Mouse (Mus musculus): ENCODE measurements at regions not wholly inside any gene's neighbourhood (a gene's known extent, or its start where the extent isn't known, plus 50 kb on each side); places are given as distances from the start of the nearest gene placed in this dataset.

DNA sequence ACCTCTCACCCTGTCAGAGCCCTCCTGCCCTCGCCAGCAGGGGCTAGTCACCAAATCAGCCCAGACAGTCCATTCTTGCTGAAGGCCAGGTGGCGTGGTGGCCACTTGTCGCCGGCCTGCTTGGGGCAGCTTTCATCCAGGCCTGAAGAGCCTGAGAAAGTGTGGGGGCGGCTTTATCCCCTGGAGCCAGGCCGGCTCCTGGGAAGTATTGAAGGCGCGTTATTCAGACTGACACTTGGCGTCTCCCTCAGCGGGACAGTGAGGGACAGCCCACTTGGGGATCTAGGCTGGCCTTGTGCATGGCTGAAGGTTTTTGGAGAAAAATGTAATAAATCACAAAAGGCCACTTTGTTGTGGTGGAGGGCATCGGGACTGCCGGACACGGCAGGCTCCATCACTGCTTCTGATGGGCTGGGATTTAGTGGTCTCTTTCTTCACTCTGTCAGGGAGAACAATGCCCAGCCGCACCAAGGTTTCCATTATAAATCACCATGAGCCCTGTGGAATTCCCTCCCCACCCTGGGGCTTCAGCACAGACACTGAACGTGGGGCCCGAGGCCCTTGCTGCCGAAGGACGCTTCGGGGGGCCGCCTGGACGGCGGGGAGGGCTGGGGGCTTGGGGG lies 75.8 kb upstream of the Ccnd1 start:
- Histone ChIP-seq H3K4me3 (no peak overlapping the region), H3K4me1 (no peaks in the 10 kb centered on the region; the same call in 1 of the 2 replicates), H3K9ac (no peak overlapping the region), H3K27me3 (replicated peaks) (0 out of 2 replicates have a peak, but pooled peaks cover 3% of the 10 kb centered on the region), H3K36me3 (no peaks in the 10 kb centered on the region), H3K27ac (replicated peaks) (no peak overlapping the region), H3K4me2 (no peak overlapping the region), H3K9me3 (no peaks in the 10 kb centered on the region)
- WGBS, result 56% methylated on average over 22 of the region's 22 CpGs
- no peak for ATAC-seq (ENCODE audit: extremely low read depth, insufficient number of reproducible peaks, low FRiP score, low TSS enrichment)

- Histone ChIP-seq H3K4me1 (no peaks in the 10 kb centered on the region; the same call in 1 of the 2 replicates), H3K27ac (replicated peaks) (no peak overlapping the region), H3K9me3 (no peaks in the 10 kb centered on the region), H3K4me3 (no peak overlapping the region), H3K27me3 (replicated peaks) (0 out of 2 replicates have a peak, but pooled peaks cover 5% of the 10 kb centered on the region), H3K9ac (no peak overlapping the region), H3K4me2 (no peak overlapping the region), H3K36me3 (no peaks in the 10 kb centered on the region)
- no peak for ATAC-seq (ENCODE audit: extremely low read depth, insufficient number of reproducible peaks, low FRiP score, low TSS enrichment)
- 56% methylated on average over 4 of the region's 4 CpGs for WGBS
Measured at GRCm38 (mm10) chr7:145010757-145011156, 71.0 kb upstream of the Ccnd1 start.

GRCm38 (mm10) chr7:145010004-145010403 lies 70.3 kb upstream of the Ccnd1 start:
- H3K4me3 ChIP-seq, result no peak overlapping the region
- H3K4me1 ChIP-seq, result no peaks in the 10 kb centered on the region
- no peak; the same call in 1 of the 2 replicates for ATAC-seq (ENCODE audit: extremely low read depth, insufficient number of reproducible peaks, low FRiP score, low TSS enrichment)
- 46% methylated on average over 3 of the region's 3 CpGs for WGBS
- H3K27ac ChIP-seq (replicated peaks), result no peak overlapping the region
- 0 out of 2 replicates have a peak, but pooled peaks cover 5% of the 10 kb centered on the region for H3K27me3 ChIP-seq (replicated peaks)
- H3K36me3 ChIP-seq, result no peaks in the 10 kb centered on the region
- H3K9me3 ChIP-seq, result no peaks in the 10 kb centered on the region
- H3K9ac ChIP-seq, result no peak overlapping the region
- no peak overlapping the region for H3K4me2 ChIP-seq

DNA sequence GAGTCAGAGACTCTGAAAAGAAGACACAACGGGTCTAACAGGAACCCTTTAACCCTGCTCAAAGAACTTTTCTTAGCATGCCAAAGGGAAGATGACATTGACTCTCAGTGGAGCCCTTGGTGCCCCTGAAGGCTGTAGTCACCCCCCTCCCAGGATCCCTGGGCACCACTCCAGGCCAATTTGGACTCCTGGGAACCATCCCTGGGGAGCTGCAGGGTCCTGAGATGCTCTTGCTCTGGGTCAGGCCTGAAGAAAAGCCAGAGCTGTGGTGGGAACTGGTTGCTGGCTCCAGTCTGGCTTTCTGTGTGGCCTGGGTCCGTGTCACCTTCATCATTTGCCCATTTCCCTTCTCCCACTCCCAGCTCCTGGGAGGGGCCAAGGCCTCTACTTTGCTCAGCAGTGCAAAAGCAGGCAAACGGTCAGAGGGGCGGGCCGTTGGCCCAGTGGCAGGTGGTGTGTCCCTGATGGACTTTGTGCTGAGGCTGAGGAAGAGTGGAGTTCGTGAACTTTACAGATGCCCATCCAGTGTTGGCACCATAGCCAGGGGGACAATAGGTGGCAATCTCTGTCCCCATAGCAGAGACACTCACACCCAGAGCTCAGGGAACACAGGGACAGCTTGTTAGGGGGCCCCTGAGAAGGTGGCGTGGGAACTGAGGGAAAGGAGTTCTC lies 69.1 kb upstream of the Ccnd1 start:
- no peak for ATAC-seq (ENCODE audit: extremely low read depth, insufficient number of reproducible peaks, low FRiP score, low TSS enrichment)
- Histone ChIP-seq H3K36me3 (no peaks in the 10 kb centered on the region), H3K9me3 (no peaks in the 10 kb centered on the region), H3K27me3 (replicated peaks) (0 out of 2 replicates have a peak, but pooled peaks cover 5% of the 10 kb centered on the region), H3K9ac (no peak overlapping the region), H3K4me1 (no peaks in the 10 kb centered on the region), H3K27ac (replicated peaks) (no peak overlapping the region), H3K4me2 (no peak overlapping the region), H3K4me3 (no peak overlapping the region)
- WGBS, result 59% methylated on average over 7 of the region's 7 CpGs

- no peaks in the 10 kb centered on the region for H3K9me3 ChIP-seq
- H3K4me3 ChIP-seq, result no peak overlapping the region
- WGBS, result 67% methylated on average over 2 of the region's 2 CpGs
Measured at GRCm38 (mm10) chr7:145007216-145007615, 67.5 kb upstream of the Ccnd1 start.

DNA sequence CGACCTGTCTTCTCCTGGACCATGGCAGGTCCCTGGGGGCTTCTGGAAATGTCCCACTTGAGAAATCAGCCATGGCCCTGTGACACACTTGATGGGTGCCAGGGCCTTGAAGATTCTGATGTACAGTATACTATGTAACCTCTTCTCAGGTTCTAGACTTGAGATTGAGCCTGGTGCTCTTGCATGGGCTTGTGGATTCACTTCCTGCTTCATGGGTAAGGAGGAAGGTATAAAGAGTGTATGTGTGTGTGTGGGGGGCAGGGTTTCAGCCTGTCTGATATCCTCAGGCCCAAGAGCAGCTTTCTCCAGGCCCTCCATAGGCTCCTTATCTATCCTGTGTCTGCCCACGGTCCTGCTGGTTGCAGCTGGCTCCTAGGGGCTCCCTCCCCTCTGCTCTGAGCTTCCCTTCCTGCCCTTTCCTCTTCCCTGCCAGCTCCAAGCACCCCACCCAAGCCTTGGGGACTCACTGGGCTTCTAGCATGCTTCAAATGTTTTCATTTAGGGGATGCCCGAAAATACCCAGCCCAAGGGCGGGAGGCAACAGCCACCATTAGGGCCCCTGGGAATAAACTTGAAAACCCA lies 61.9 kb upstream of the Ccnd1 start:
- H3K4me2 ChIP-seq, result no peak overlapping the region
- no peak overlapping the region for H3K4me3 ChIP-seq
- H3K4me1 ChIP-seq, result peaks cover 37% of the 10 kb centered on the region
- H3K36me3 ChIP-seq, result no peaks in the 10 kb centered on the region
- WGBS, result 38% methylated on average over 4 of the region's 4 CpGs
- H3K27ac ChIP-seq (replicated peaks), result no peak overlapping the region
- no peak overlapping the region for H3K9ac ChIP-seq
- H3K9me3 ChIP-seq, result no peaks in the 10 kb centered on the region
- ATAC-seq (ENCODE audit: extremely low read depth, insufficient number of reproducible peaks, low FRiP score, low TSS enrichment), result no peak
- no peaks in the 10 kb centered on the region for H3K27me3 ChIP-seq (replicated peaks)

More at GRCm38 (mm10) chr7:145007216-145007615, 67.5 kb upstream of the Ccnd1 start:
- no peak overlapping the region for H3K27ac ChIP-seq (replicated peaks)
- no peaks in the 10 kb centered on the region; the same call in 1 of the 2 replicates for H3K4me1 ChIP-seq
- H3K9ac ChIP-seq, result no peak overlapping the region
- no peak overlapping the region for H3K4me2 ChIP-seq
- no peaks in the 10 kb centered on the region for H3K36me3 ChIP-seq
- no peak for ATAC-seq (ENCODE audit: extremely low read depth, insufficient number of reproducible peaks, low FRiP score, low TSS enrichment)
- H3K27me3 ChIP-seq (replicated peaks), result 0 out of 2 replicates have a peak, but pooled peaks cover 5% of the 10 kb centered on the region

- no peak for ATAC-seq (ENCODE audit: extremely low read depth, insufficient number of reproducible peaks, low FRiP score, low TSS enrichment)
- no peak overlapping the region for H3K4me3 ChIP-seq
- no peak overlapping the region for H3K4me2 ChIP-seq
- no peak overlapping the region for H3K9ac ChIP-seq
- 44% methylated on average over 3 of the region's 3 CpGs for WGBS
- no peaks in the 10 kb centered on the region for H3K36me3 ChIP-seq
- H3K27ac ChIP-seq (replicated peaks), result no peak overlapping the region
- no peaks in the 10 kb centered on the region for H3K9me3 ChIP-seq
- peaks cover 40% of the 10 kb centered on the region for H3K4me1 ChIP-seq
- H3K27me3 ChIP-seq (replicated peaks), result no peaks in the 10 kb centered on the region
Measured at GRCm38 (mm10) chr7:144999741-145000140, 60.0 kb upstream of the Ccnd1 start.

DNA sequence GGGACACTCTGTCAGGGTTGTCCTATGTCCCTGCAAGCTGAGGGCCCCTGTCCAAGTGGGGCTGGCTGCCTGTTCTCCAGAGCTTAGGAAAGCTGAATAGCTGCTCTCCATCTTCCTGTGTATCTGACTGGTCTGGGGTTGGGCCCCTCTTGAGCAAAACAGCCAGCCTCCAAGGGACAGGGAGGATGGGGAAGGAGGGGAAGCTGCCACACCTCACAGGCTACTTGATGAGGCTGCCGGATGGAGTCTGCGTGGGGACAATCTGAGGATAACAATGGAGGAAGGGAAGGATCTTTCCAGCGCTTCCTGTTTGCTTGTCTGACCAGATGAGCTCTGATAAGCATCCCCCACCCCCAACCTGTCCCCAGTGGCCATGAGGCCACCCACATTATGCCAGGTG lies 57.1 kb upstream of the Ccnd1 start:
- ATAC-seq (ENCODE audit: extremely low read depth, insufficient number of reproducible peaks, low FRiP score, low TSS enrichment), result no peak

GRCm38 (mm10) chr7:144994229-144994628 lies 54.5 kb upstream of the Ccnd1 start:
- WGBS, result 73% methylated on average over 4 of the region's 4 CpGs
- Histone ChIP-seq H3K9ac (no peak overlapping the region), H3K9me3 (no peaks in the 10 kb centered on the region), H3K4me3 (no peak overlapping the region), H3K36me3 (no peaks in the 10 kb centered on the region), H3K4me1 (peaks cover 16% of the 10 kb centered on the region), H3K27ac (replicated peaks) (no peak overlapping the region), H3K27me3 (replicated peaks) (no peaks in the 10 kb centered on the region), H3K4me2 (no peak overlapping the region)
- no peak for ATAC-seq (ENCODE audit: extremely low read depth, insufficient number of reproducible peaks, low FRiP score, low TSS enrichment)

More for the DNA sequence above, 57.1 kb upstream of the Ccnd1 start:
- H3K4me1 ChIP-seq, result peaks cover 38% of the 10 kb centered on the region
- no peak overlapping the region for H3K4me3 ChIP-seq
- H3K27me3 ChIP-seq (replicated peaks), result no peaks in the 10 kb centered on the region
- H3K9me3 ChIP-seq, result no peaks in the 10 kb centered on the region
- H3K27ac ChIP-seq (replicated peaks), result no peak overlapping the region
- no peak overlapping the region for H3K4me2 ChIP-seq
- 40% methylated on average over 3 of the region's 3 CpGs for WGBS
- no peaks in the 10 kb centered on the region for H3K36me3 ChIP-seq
- no peak overlapping the region for H3K9ac ChIP-seq

DNA sequence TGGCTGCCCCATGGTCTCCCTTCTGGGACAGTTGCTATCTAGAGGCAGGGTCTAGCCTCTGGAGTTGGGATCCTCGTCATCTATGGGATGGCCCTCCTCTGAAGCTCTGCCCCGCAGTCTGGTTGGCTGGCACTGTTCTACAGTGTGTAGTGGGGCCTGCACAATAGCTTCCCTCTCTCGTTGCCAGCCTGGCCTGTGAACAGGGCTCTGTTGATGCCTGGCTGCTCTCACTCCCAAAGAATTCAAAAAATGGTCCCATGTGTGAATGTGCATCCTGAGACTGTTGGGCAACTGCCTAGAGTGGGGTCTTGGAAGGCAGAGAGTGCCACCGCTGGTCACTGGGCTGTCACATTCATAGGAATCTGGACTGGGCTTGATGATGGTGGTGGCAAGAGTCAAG lies 53.8 kb upstream of the Ccnd1 start:
- no peaks in the 10 kb centered on the region for H3K36me3 ChIP-seq
- WGBS, result 66% methylated on average over 4 of the region's 4 CpGs
- H3K4me1 ChIP-seq, result peaks cover 16% of the 10 kb centered on the region
- H3K4me3 ChIP-seq, result no peak overlapping the region
- H3K9me3 ChIP-seq, result no peaks in the 10 kb centered on the region
- H3K27me3 ChIP-seq (replicated peaks), result no peaks in the 10 kb centered on the region
- no peak for ATAC-seq (ENCODE audit: extremely low read depth, insufficient number of reproducible peaks, low FRiP score, low TSS enrichment)
- no peak overlapping the region for H3K4me2 ChIP-seq
- H3K27ac ChIP-seq (replicated peaks), result no peak overlapping the region
- H3K9ac ChIP-seq, result no peak overlapping the region

- no peak overlapping the region for H3K4me2 ChIP-seq
- no peak overlapping the region for H3K4me3 ChIP-seq
- no peak overlapping the region for H3K27ac ChIP-seq (replicated peaks)
- ATAC-seq (ENCODE audit: extremely low read depth, insufficient number of reproducible peaks, low FRiP score, low TSS enrichment), result no peak
- no peaks in the 10 kb centered on the region for H3K36me3 ChIP-seq
- no peak overlapping the region for H3K9ac ChIP-seq
- no peaks in the 10 kb centered on the region for H3K27me3 ChIP-seq (replicated peaks)
- H3K9me3 ChIP-seq, result no peaks in the 10 kb centered on the region
- 82% methylated on average over 1 of the region's 1 CpGs for WGBS
- H3K4me1 ChIP-seq, result peaks cover 4% of the 10 kb centered on the region; the same call in 1 of the 2 replicates
Measured at GRCm38 (mm10) chr7:144991760-144992159, 52.0 kb upstream of the Ccnd1 start.
